Mouse (Mus musculus): ENCODE measurements around the gene Fam71b.

DNA sequence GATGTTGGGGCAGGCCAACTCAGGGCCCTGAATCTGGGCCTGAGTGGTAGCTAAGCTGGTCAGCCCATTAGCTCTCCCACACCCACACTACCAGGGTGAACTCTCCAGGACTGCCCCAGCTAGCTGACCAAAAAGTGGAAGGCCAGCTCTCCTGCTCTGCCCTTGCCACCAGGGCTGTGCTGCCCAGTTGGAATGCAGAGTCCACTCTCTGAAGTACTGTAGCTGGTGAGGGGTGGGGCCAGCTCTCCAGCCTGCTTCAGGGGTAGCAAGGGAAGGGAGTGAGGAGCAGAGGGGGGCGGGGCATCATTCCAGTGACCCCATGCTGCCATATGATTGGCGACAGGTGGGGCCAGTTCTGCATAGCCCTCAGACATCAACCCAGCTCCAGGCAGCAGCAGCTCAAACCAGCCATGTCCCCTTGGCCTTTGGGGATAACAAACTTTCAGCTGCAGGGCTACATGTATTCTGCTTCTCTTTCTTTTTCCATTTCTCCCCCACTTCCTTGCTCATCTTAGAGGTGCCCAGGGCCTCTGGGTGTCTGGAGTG, 13.7 kb downstream of the Fam71b start:
- TF ChIP-seq POLR2A (IDR thresholded peaks at IDR 0.05; ENCODE audit: insufficient read depth, low read length) (no peak), EP300 (IDR thresholded peaks at IDR 0.05; ENCODE audit: insufficient read depth, low read depth, low read length) (no peak), CTCF (IDR thresholded peaks at IDR 0.05; ENCODE audit: low read depth, low read length) (no peak)
